Mouse (Mus musculus): ENCODE data around the gene Pan3. TPM values are rescaled to one million over a fixed set of nuclear protein-coding genes. Genes with fewer than 3 reads are reported as not detected.
A peak's percentile ranks its signal among the peaks of the same experiment; 100 is the strongest.

Gene Pan3
- polyA plus RNA-seq, 1 experiment = 97.4 TPM

- Histone ChIP-seq H3K4me1 (ENCODE audit: control insufficient read depth, insufficient read depth, low read length) (peaks cover 6% of the 10 kb centered on the region), H3K27me3 (ENCODE audit: control insufficient read depth, insufficient read depth, low read length) (no peaks in the 10 kb centered on the region), H3K27ac (ENCODE audit: insufficient read depth, low read length) (no peak overlapping the region), H3K4me3 (replicated peaks; ENCODE audit: insufficient read depth, low read depth, low read length) (no peak overlapping the region)
- 56% methylated on average over 6 of the region's 6 CpGs for WGBS
- TF ChIP-seq POLR2A (IDR thresholded peaks at IDR 0.05; ENCODE audit: borderline replicate concordance, insufficient read depth, low read length) (no peak), CTCF (IDR thresholded peaks at IDR 0.05; ENCODE audit: borderline replicate concordance, insufficient read depth, low read depth, low read length) (no peak)
- no peak for DNase-seq
Observed at GRCm38 (mm10) chr5:147473071-147473470, 43.1 kb downstream of the Pan3 start.

GRCm38 (mm10) chr5:147473856-147474255, 43.9 kb downstream of the Pan3 start:
- 77% methylated on average over 3 of the region's 3 CpGs for WGBS
- no peak for TF ChIP-seq CTCF (IDR thresholded peaks at IDR 0.05; ENCODE audit: borderline replicate concordance, insufficient read depth, low read depth, low read length)
- TF ChIP-seq POLR2A (IDR thresholded peaks at IDR 0.05; ENCODE audit: borderline replicate concordance, insufficient read depth, low read length) = no peak
- no peaks in the 10 kb centered on the region for H3K27me3 ChIP-seq (ENCODE audit: control insufficient read depth, insufficient read depth, low read length)
- no peak for DNase-seq
- H3K4me3 ChIP-seq (replicated peaks; ENCODE audit: insufficient read depth, low read depth, low read length) = no peak overlapping the region
- peaks cover 10% of the 10 kb centered on the region for H3K4me1 ChIP-seq (ENCODE audit: control insufficient read depth, insufficient read depth, low read length)
- no peak overlapping the region for H3K27ac ChIP-seq (ENCODE audit: insufficient read depth, low read length)

GRCm38 (mm10) chr5:147476109-147476508, 46.1 kb downstream of the Pan3 start:
- no peak overlapping the region for H3K27ac ChIP-seq (ENCODE audit: insufficient read depth, low read length)
- no peak for DNase-seq
- no peak for TF ChIP-seq POLR2A (IDR thresholded peaks at IDR 0.05; ENCODE audit: borderline replicate concordance, insufficient read depth, low read length)
- no peak for TF ChIP-seq CTCF (IDR thresholded peaks at IDR 0.05; ENCODE audit: borderline replicate concordance, insufficient read depth, low read depth, low read length)
- H3K4me3 ChIP-seq (replicated peaks; ENCODE audit: insufficient read depth, low read depth, low read length) = no peak overlapping the region
- H3K4me1 ChIP-seq (ENCODE audit: control insufficient read depth, insufficient read depth, low read length) = peaks cover 16% of the 10 kb centered on the region
- no peaks in the 10 kb centered on the region for H3K27me3 ChIP-seq (ENCODE audit: control insufficient read depth, insufficient read depth, low read length)
- WGBS = 92% methylated on average over 5 of the region's 5 CpGs

GRCm38 (mm10) chr5:147477106-147477505, 47.1 kb downstream of the Pan3 start:
- Histone ChIP-seq H3K4me1 (ENCODE audit: control insufficient read depth, insufficient read depth, low read length) (peaks cover 16% of the 10 kb centered on the region), H3K4me3 (replicated peaks; ENCODE audit: insufficient read depth, low read depth, low read length) (no peak overlapping the region), H3K27ac (ENCODE audit: insufficient read depth, low read length) (no peak overlapping the region), H3K27me3 (ENCODE audit: control insufficient read depth, insufficient read depth, low read length) (no peaks in the 10 kb centered on the region)
- WGBS = 93% methylated on average over 9 of the region's 9 CpGs
- no peak for DNase-seq
- no peak for TF ChIP-seq POLR2A (IDR thresholded peaks at IDR 0.05; ENCODE audit: borderline replicate concordance, insufficient read depth, low read length)
- no peak for TF ChIP-seq CTCF (IDR thresholded peaks at IDR 0.05; ENCODE audit: borderline replicate concordance, insufficient read depth, low read depth, low read length)

GRCm38 (mm10) chr5:147479341-147479740, 49.4 kb downstream of the Pan3 start:
- peaks cover 13% of the 10 kb centered on the region for H3K4me1 ChIP-seq (ENCODE audit: control insufficient read depth, insufficient read depth, low read length)
- no peak overlapping the region for H3K4me3 ChIP-seq (replicated peaks; ENCODE audit: insufficient read depth, low read depth, low read length)
- DNase-seq = peak; percentile 34 to 44
- 4% methylated on average over 2 of the region's 2 CpGs for WGBS
- H3K27ac ChIP-seq (ENCODE audit: insufficient read depth, low read length) = no peak overlapping the region
- no peak for TF ChIP-seq CTCF (IDR thresholded peaks at IDR 0.05; ENCODE audit: borderline replicate concordance, insufficient read depth, low read depth, low read length)
- no peak for TF ChIP-seq POLR2A (IDR thresholded peaks at IDR 0.05; ENCODE audit: borderline replicate concordance, insufficient read depth, low read length)
- H3K27me3 ChIP-seq (ENCODE audit: control insufficient read depth, insufficient read depth, low read length) = no peaks in the 10 kb centered on the region

GRCm38 (mm10) chr5:147484142-147484541, 54.2 kb downstream of the Pan3 start:
- peaks cover 6% of the 10 kb centered on the region for H3K4me1 ChIP-seq (ENCODE audit: control insufficient read depth, insufficient read depth, low read length)
- WGBS = 70% methylated on average over 3 of the region's 3 CpGs
- DNase-seq = no peak
- no peaks in the 10 kb centered on the region for H3K27me3 ChIP-seq (ENCODE audit: control insufficient read depth, insufficient read depth, low read length)
- no peak overlapping the region for H3K27ac ChIP-seq (ENCODE audit: insufficient read depth, low read length)
- H3K4me3 ChIP-seq (replicated peaks; ENCODE audit: insufficient read depth, low read depth, low read length) = no peak overlapping the region
- TF ChIP-seq CTCF (IDR thresholded peaks at IDR 0.05; ENCODE audit: borderline replicate concordance, insufficient read depth, low read depth, low read length) (peak; percentile 25; the same call in 1 of the 2 replicates), POLR2A (IDR thresholded peaks at IDR 0.05; ENCODE audit: borderline replicate concordance, insufficient read depth, low read length) (no peak)

GRCm38 (mm10) chr5:147489226-147489625, 59.3 kb downstream of the Pan3 start:
- 73% methylated on average over 6 of the region's 6 CpGs for WGBS
- H3K27me3 ChIP-seq (ENCODE audit: control insufficient read depth, insufficient read depth, low read length) = no peaks in the 10 kb centered on the region
- TF ChIP-seq POLR2A (IDR thresholded peaks at IDR 0.05; ENCODE audit: borderline replicate concordance, insufficient read depth, low read length) (no peak), CTCF (IDR thresholded peaks at IDR 0.05; ENCODE audit: borderline replicate concordance, insufficient read depth, low read depth, low read length) (no peak)
- no peak for DNase-seq
- peaks cover 12% of the 10 kb centered on the region for H3K4me1 ChIP-seq (ENCODE audit: control insufficient read depth, insufficient read depth, low read length)
- no peak overlapping the region for H3K27ac ChIP-seq (ENCODE audit: insufficient read depth, low read length)
- no peak overlapping the region for H3K4me3 ChIP-seq (replicated peaks; ENCODE audit: insufficient read depth, low read depth, low read length)

GRCm38 (mm10) chr5:147490907-147491306, 60.9 kb downstream of the Pan3 start:
- 68% methylated on average over 5 of the region's 5 CpGs for WGBS
- no peak for DNase-seq
- TF ChIP-seq POLR2A (IDR thresholded peaks at IDR 0.05; ENCODE audit: borderline replicate concordance, insufficient read depth, low read length) (no peak), CTCF (IDR thresholded peaks at IDR 0.05; ENCODE audit: borderline replicate concordance, insufficient read depth, low read depth, low read length) (no peak)

More at GRCm38 (mm10) chr5:147490907-147491306, 60.9 kb downstream of the Pan3 start:
- Histone ChIP-seq H3K4me3 (replicated peaks; ENCODE audit: insufficient read depth, low read depth, low read length) (no peak overlapping the region), H3K4me1 (ENCODE audit: control insufficient read depth, insufficient read depth, low read length) (peaks cover 24% of the 10 kb centered on the region), H3K27me3 (ENCODE audit: control insufficient read depth, insufficient read depth, low read length) (no peaks in the 10 kb centered on the region), H3K27ac (ENCODE audit: insufficient read depth, low read length) (no peak overlapping the region)

Data from cerebellum, adult 2 months (tissue).